Mouse (Mus musculus) forebrain, embryonic 13.5 days (tissue): Measurements from ENCODE around the gene Dync1h1. TPM values are rescaled to one million over a fixed set of nuclear protein-coding genes. Genes with fewer than 3 reads are reported as not detected.
"Not testable (repeated sequence)": the region's sequence is repeated elsewhere in the genome, so short reads cannot be mapped to it uniquely, and the experiment has no call there.

ENCODE experiments used
- ATAC-seq: fragments of 200-750 bp; cut with Nextera tagmentation; 2 replicates; pipeline ENCODE4 v1.8.0; 2017
- H3K27ac ChIP-seq: fragments of 300-500 bp; sonication (generic); 2 replicates; pipeline ENCODE4 v1.5.1; 2015; ENCODE audit warnings: inconsistent platforms, mild to moderate bottlenecking, moderate library complexity
- H3K27me3 ChIP-seq: fragments of 300-500 bp; sonication (generic); 2 replicates; pipeline ENCODE4 v1.6.1; 2015; ENCODE audit warnings: mild to moderate bottlenecking, inconsistent platforms
- H3K36me3 ChIP-seq: fragments of 300-500 bp; sonication (generic); 2 replicates; pipeline ENCODE4 v1.6.1; 2015; ENCODE audit warnings: mild to moderate bottlenecking, inconsistent platforms; ENCODE audit not compliant: poor library complexity, severe bottlenecking
- H3K4me1 ChIP-seq: fragments of 300-500 bp; sonication (generic); 2 replicates; pipeline ENCODE4 v1.6.1; 2015; ENCODE audit warnings: inconsistent platforms
- H3K4me2 ChIP-seq: fragments of 300-500 bp; sonication (generic); 2 replicates; pipeline ENCODE4 v1.6.1; 2015; ENCODE audit warnings: inconsistent platforms, mild to moderate bottlenecking, moderate library complexity
- H3K4me3 ChIP-seq: fragments of 300-500 bp; sonication (generic); 2 replicates; pipeline ENCODE4 v1.5.1; 2015; ENCODE audit warnings: mild to moderate bottlenecking, inconsistent platforms
- H3K9ac ChIP-seq: fragments of 300-500 bp; sonication (generic); 2 replicates; pipeline ENCODE4 v1.6.1; 2015; ENCODE audit warnings: mild to moderate bottlenecking, inconsistent platforms
- H3K9me3 ChIP-seq: fragments of 300-500 bp; sonication (generic); replicated peaks from 2 replicates; pipeline ENCODE4 v1.6.1; 2016; ENCODE audit warnings: inconsistent platforms
- WGBS: fragments of 180-500 bp; shearing (Covaris S2); methylation state at CpG from one replicate; pipeline ENCODE4 v1.1.7; 2015; 5-methylcytosine and 5-hydroxymethylcytosine counted together
- polyA plus RNA-seq: library from polyadenylated mRNA; unstranded; fragments of >200 nt; fragmentation: Nextera tagmentation; extraction: Ambion mirVana; gene quantifications from 2 replicates; pipeline ENCODE4 v1.2.1, GENCODE M21; 2015

The Dync1h1 gene
- polyA plus RNA-seq, 1 experiment from 2014 or later, result 76.3 TPM

DNA sequence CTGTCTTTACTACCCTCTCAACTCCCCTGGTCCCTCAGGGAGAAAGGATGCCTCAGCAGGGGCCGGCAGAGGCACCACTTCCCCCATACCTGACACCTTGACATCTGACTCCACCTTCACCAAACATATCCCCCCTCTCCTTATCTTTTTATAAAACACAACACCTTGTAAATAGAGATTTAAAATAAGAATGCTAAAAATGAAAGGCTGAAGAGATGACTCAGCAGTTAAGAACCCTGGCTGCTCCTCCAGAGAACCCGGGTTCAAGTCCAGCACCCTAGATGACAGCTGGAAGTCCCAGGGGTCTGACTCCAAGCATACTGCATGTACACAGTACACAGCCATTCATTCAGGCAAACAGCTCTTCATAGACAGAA lies 97.9 kb downstream of the Dync1h1 start:
- no peak for ATAC-seq
- H3K27me3 ChIP-seq, result peaks cover 3% of the 10 kb centered on the region; the same call in 1 of the 2 replicates
- no peaks in the 10 kb centered on the region for H3K9me3 ChIP-seq
- H3K36me3 ChIP-seq, result peaks cover 7% of the 10 kb centered on the region
- H3K4me2 ChIP-seq, result no peak overlapping the region
- H3K4me3 ChIP-seq, result no peak overlapping the region
- H3K4me1 ChIP-seq, result peaks cover 14% of the 10 kb centered on the region
- H3K9ac ChIP-seq, result peak overlapping the region; percentile 26; the same call in 1 of the 2 replicates
- no peak overlapping the region for H3K27ac ChIP-seq
- 66% methylated on average over 2 of the region's 2 CpGs for WGBS

- WGBS, result 61% methylated on average over 2 of the region's 2 CpGs
- H3K4me2 ChIP-seq, result no peak overlapping the region
- H3K9me3 ChIP-seq, result no peaks in the 10 kb centered on the region
- peaks cover 6% of the 10 kb centered on the region; the same call in 1 of the 2 replicates for H3K4me1 ChIP-seq
- ATAC-seq, result no peak
- no peaks in the 10 kb centered on the region for H3K36me3 ChIP-seq
- H3K9ac ChIP-seq, result no peak overlapping the region
- peaks cover 3% of the 10 kb centered on the region; the same call in 1 of the 2 replicates for H3K27me3 ChIP-seq
- no peak overlapping the region for H3K27ac ChIP-seq
- no peak overlapping the region for H3K4me3 ChIP-seq
Measured at GRCm38 (mm10) chr12:110700730-110701129, 99.5 kb downstream of the Dync1h1 start.

DNA sequence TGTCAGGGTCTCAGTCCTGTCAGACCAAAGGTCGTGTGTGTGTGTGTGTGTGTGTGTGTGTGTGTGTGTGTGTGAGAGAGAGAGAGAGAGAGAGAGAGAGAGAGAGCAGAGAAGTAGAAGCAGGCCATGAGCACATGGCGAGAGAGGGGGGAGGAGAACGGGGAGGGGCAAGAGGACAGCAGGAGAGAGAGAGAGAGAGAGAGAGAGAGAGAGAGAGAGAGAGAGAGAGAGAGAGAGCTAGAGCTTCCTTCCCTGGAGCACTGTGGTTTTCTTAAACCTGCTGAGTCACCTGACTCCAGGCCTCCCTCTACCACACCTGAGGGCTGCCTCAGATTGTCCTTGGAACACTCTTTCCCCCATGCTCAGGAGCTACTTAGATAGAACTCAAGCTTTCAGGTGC lies 100.1 kb downstream of the Dync1h1 start:
- not testable (repeated sequence) for H3K9me3 ChIP-seq, H3K4me3 ChIP-seq, H3K27ac ChIP-seq, ATAC-seq, H3K9ac ChIP-seq, H3K36me3 ChIP-seq, H3K27me3 ChIP-seq, H3K4me2 ChIP-seq
- 20% methylated on average over 3 of the region's 3 CpGs for WGBS
- H3K4me1 ChIP-seq, result peaks cover 12% of the 10 kb centered on the region

DNA sequence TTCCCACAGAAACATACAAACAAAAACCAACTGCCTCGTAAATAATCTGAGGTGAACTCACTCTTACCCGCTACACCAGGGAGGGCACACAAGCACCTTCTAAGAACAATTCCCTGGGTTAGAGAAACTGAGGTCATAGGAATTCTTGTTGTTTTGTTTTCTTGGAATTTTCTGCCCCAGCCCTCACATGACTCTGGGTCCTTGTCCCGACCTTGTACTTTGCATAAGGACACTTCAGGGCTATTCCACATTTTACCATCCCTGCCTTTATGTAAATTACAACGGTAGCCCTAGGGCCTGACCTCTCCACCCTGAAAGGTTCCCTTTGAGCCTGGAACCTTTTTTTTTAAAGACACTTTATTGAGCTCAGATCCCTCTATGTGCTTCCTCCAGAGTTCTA lies 101.3 kb downstream of the Dync1h1 start, which contains the start of gene Hsp90aa1:
Gene Hsp90aa1, minus strand, starts transcription at position 173 of the 400 bp plus-strand sequence.
- Histone ChIP-seq H3K4me3 (no peak within 1 kb of the TSS), H3K9me3 (no peaks in the 10 kb centered on the region), H3K36me3 (no peaks in the 10 kb centered on the region), H3K27ac (no peak within 1 kb of the TSS), H3K27me3 (peaks cover 3% of the 10 kb centered on the region; the same call in 1 of the 2 replicates), H3K4me2 (no peak within 1 kb of the TSS), H3K9ac (no peak within 1 kb of the TSS), H3K4me1 (peaks cover 14% of the 10 kb centered on the region)
- 63% methylated on average over 4 of the region's 4 CpGs for WGBS
- ATAC-seq, result no peak

GRCm38 (mm10) chr12:110703008-110703471 lies 101.8 kb downstream of the Dync1h1 start:
- no peak overlapping the region for H3K4me3 ChIP-seq
- WGBS, result 36% methylated on average over 8 of the region's 8 CpGs
- no peak overlapping the region for H3K9ac ChIP-seq
- peaks cover 14% of the 10 kb centered on the region for H3K4me1 ChIP-seq
- no peaks in the 10 kb centered on the region for H3K36me3 ChIP-seq
- H3K27me3 ChIP-seq, result peaks cover 3% of the 10 kb centered on the region; the same call in 1 of the 2 replicates
- ATAC-seq, result peak; percentile 67
- no peaks in the 10 kb centered on the region for H3K9me3 ChIP-seq
- no peak overlapping the region for H3K27ac ChIP-seq
- no peak overlapping the region for H3K4me2 ChIP-seq

- Histone ChIP-seq H3K4me2 (no peak overlapping the region), H3K9me3 (no peaks in the 10 kb centered on the region), H3K27me3 (no peaks in the 10 kb centered on the region; the same call in 1 of the 2 replicates), H3K9ac (no peak overlapping the region), H3K4me1 (peaks cover 14% of the 10 kb centered on the region), H3K27ac (no peak overlapping the region), H3K36me3 (no peaks in the 10 kb centered on the region), H3K4me3 (no peak overlapping the region)
- no peak for ATAC-seq
- 74% methylated on average over 7 of the region's 7 CpGs for WGBS
Measured at GRCm38 (mm10) chr12:110703682-110704081, 102.4 kb downstream of the Dync1h1 start.

GRCm38 (mm10) chr12:110705419-110705818 lies 104.2 kb downstream of the Dync1h1 start:
- not testable (repeated sequence) for H3K9ac ChIP-seq, H3K27me3 ChIP-seq, H3K27ac ChIP-seq, H3K9me3 ChIP-seq, H3K4me2 ChIP-seq, H3K36me3 ChIP-seq, H3K4me3 ChIP-seq, ATAC-seq
- 86% methylated on average over 4 of the region's 4 CpGs for WGBS
- H3K4me1 ChIP-seq, result peaks cover 14% of the 10 kb centered on the region

GRCm38 (mm10) chr12:110706337-110707231 lies 105.3 kb downstream of the Dync1h1 start:
- Histone ChIP-seq H3K27ac (peak overlapping the region; percentile 16), H3K9me3 (no peaks in the 10 kb centered on the region), H3K4me2 (peak overlapping the region; percentile 64), H3K9ac (peak overlapping the region; percentile 50), H3K4me3 (peak overlapping the region; percentile 35), H3K4me1 (peaks cover 14% of the 10 kb centered on the region), H3K36me3 (no peaks in the 10 kb centered on the region), H3K27me3 (no peaks in the 10 kb centered on the region)
- 1% methylated on average over 27 of the region's 27 CpGs for WGBS
- ATAC-seq, result peak; percentile 67; the same call in 1 of the 2 replicates

GRCm38 (mm10) chr12:110707451-110707850 lies 106.2 kb downstream of the Dync1h1 start:
- H3K9ac ChIP-seq, result no peak overlapping the region
- 88% methylated on average over 7 of the region's 7 CpGs for WGBS
- peak overlapping the region; percentile 64; the same call in 1 of the 2 replicates for H3K4me2 ChIP-seq

GRCm38 (mm10) chr12:110711270-110711669 lies 110.0 kb downstream of the Dync1h1 start:
- Histone ChIP-seq H3K27me3 (no peaks in the 10 kb centered on the region), H3K27ac (no peak overlapping the region), H3K4me1 (peaks cover 9% of the 10 kb centered on the region), H3K36me3 (no peaks in the 10 kb centered on the region), H3K9me3 (0 out of 2 replicates have a peak, but pooled peaks cover 3% of the 10 kb centered on the region), H3K4me2 (no peak overlapping the region), H3K4me3 (no peak overlapping the region), H3K9ac (no peak overlapping the region)
- ATAC-seq, result no peak
- WGBS, result 85% methylated on average over 5 of the region's 5 CpGs

More at GRCm38 (mm10) chr12:110707451-110707850, 106.2 kb downstream of the Dync1h1 start:
- Histone ChIP-seq H3K36me3 (no peaks in the 10 kb centered on the region), H3K4me1 (peaks cover 14% of the 10 kb centered on the region), H3K27me3 (no peaks in the 10 kb centered on the region), H3K9me3 (no peaks in the 10 kb centered on the region), H3K27ac (no peak overlapping the region), H3K4me3 (no peak overlapping the region)
- ATAC-seq, result no peak

- WGBS, result 94% methylated on average over 6 of the region's 6 CpGs
- no peaks in the 10 kb centered on the region for H3K27me3 ChIP-seq
- H3K4me1 ChIP-seq, result no peaks in the 10 kb centered on the region
- no peak overlapping the region for H3K4me3 ChIP-seq
- H3K9ac ChIP-seq, result no peak overlapping the region
- H3K27ac ChIP-seq, result no peak overlapping the region
- no peaks in the 10 kb centered on the region for H3K36me3 ChIP-seq
- no peak overlapping the region for H3K4me2 ChIP-seq
- H3K9me3 ChIP-seq, result 0 out of 2 replicates have a peak, but pooled peaks cover 3% of the 10 kb centered on the region
- ATAC-seq, result no peak
Measured at GRCm38 (mm10) chr12:110713784-110714183, 112.5 kb downstream of the Dync1h1 start.

- H3K9ac ChIP-seq, result no peak overlapping the region
- H3K4me2 ChIP-seq, result no peak overlapping the region
- H3K9me3 ChIP-seq, result 0 out of 2 replicates have a peak, but pooled peaks cover 3% of the 10 kb centered on the region
- H3K4me3 ChIP-seq, result no peak overlapping the region
- WGBS, result 94% methylated on average over 6 of the region's 6 CpGs
- no peaks in the 10 kb centered on the region for H3K36me3 ChIP-seq
- no peak for ATAC-seq
- H3K4me1 ChIP-seq, result no peaks in the 10 kb centered on the region
- no peak overlapping the region for H3K27ac ChIP-seq
- no peaks in the 10 kb centered on the region for H3K27me3 ChIP-seq
Measured at GRCm38 (mm10) chr12:110714215-110714614, 113.0 kb downstream of the Dync1h1 start.
